Mouse (Mus musculus): ENCODE results near the gene Bcl2l11. TPM values are rescaled to one million over a fixed set of nuclear protein-coding genes. Genes with fewer than 3 reads are reported as not detected.

The Bcl2l11 gene
- polyA plus RNA-seq, 1 experiment, result 13.1 TPM

DNA sequence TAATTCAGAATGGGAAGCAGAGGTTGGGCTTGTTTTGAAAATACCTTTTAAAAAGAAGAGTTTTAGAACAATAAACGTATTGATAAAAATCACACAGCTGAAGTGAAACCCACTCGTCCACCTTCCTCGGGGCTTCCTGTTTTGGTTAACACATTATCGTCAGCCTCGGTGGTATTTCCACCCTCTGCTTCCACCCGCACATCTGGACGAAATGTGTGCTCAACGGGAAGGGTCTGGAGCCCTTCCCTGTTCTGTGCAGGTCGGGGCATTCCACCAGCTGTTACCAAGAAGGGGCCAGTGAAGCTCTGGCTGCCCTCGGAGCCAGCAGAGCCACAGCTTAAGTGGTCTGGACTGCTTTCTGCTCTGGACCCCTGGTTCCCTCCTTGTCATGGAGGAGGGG lies 63.9 kb downstream of the Bcl2l11 start:
- Histone ChIP-seq H3K36me3 (replicated peaks; ENCODE audit: low read length) (no peaks in the 10 kb centered on the region), H3K4me3 (replicated peaks) (peak overlapping the region; percentile 79), H3K9me3 (no peaks in the 10 kb centered on the region), H3K27me3 (replicated peaks) (peaks cover 33% of the 10 kb centered on the region), H3K4me1 (peaks cover 14% of the 10 kb centered on the region)
- no peak for TF ChIP-seq FLI1 (IDR thresholded peaks at IDR 0.05; ENCODE audit: low read length)
- TF ChIP-seq GATA1 (IDR thresholded peaks at IDR 0.05; ENCODE audit: borderline replicate concordance, low read length), result no peak

- Histone ChIP-seq H3K4me1 (peaks cover 14% of the 10 kb centered on the region), H3K9me3 (no peaks in the 10 kb centered on the region), H3K27me3 (replicated peaks) (peaks cover 28% of the 10 kb centered on the region), H3K4me3 (replicated peaks) (peak overlapping the region; percentile 79), H3K36me3 (replicated peaks; ENCODE audit: low read length) (no peaks in the 10 kb centered on the region)
- TF ChIP-seq GATA1 (IDR thresholded peaks at IDR 0.05; ENCODE audit: borderline replicate concordance, low read length), result no peak
- TF ChIP-seq FLI1 (IDR thresholded peaks at IDR 0.05; ENCODE audit: low read length), result no peak
Measured at GRCm38 (mm10) chr2:128190196-128190595, 64.4 kb downstream of the Bcl2l11 start.

- peaks cover 14% of the 10 kb centered on the region for H3K4me1 ChIP-seq
- TF ChIP-seq FLI1 (IDR thresholded peaks at IDR 0.05; ENCODE audit: low read length) (no peak), GATA1 (IDR thresholded peaks at IDR 0.05; ENCODE audit: borderline replicate concordance, low read length) (no peak)
Measured at GRCm38 (mm10) chr2:128193411-128193810, 67.6 kb downstream of the Bcl2l11 start.

DNA sequence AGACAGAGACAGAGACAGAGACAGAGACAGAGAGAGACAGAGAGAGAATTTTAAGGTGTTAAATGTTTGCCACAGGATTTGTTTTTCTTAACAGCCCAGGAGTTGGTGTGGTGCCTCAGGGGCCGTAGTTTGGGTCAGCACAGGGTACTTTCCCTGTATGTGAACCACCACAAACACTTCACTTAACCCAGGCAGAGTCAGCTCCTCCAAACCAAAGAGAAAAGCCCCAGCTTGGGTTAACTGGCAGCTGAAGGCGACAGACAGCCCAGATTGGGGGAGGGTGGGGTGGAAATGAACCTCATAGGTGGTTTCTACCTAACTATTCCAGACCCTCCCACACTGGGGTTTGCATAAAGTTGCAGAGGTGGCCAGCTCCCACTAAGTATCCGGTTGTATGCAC lies 71.5 kb downstream of the Bcl2l11 start:
- H3K4me1 ChIP-seq, result no peaks in the 10 kb centered on the region
- H3K9me3 ChIP-seq, result no peaks in the 10 kb centered on the region
- TF ChIP-seq GATA1 (IDR thresholded peaks at IDR 0.05; ENCODE audit: borderline replicate concordance, low read length) (no peak), FLI1 (IDR thresholded peaks at IDR 0.05; ENCODE audit: low read length) (no peak)

More at GRCm38 (mm10) chr2:128193411-128193810, 67.6 kb downstream of the Bcl2l11 start:
- Histone ChIP-seq H3K4me3 (replicated peaks) (no peak overlapping the region), H3K27me3 (replicated peaks) (peaks cover 15% of the 10 kb centered on the region), H3K9me3 (no peaks in the 10 kb centered on the region), H3K36me3 (replicated peaks; ENCODE audit: low read length) (no peaks in the 10 kb centered on the region)

DNA sequence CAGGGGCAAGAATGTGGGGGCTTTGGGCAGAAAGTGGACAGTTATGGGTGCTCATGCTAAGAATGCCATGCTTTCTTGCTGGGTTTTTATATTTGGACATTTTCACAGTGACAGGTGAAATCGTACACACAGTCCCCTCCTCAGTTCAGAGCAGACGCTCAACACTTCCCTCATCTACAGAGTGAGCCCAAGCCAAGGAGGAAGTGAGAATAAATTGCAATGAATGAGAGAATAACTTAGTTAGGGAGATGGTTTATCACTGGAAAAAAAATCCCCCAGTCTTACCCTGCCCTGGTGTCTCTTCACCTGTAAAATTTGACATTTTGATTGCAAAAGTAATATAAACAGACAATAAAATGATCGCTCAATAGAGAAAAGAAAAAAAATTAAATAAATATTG lies 77.3 kb downstream of the Bcl2l11 start:
- TF ChIP-seq FLI1 (IDR thresholded peaks at IDR 0.05; ENCODE audit: low read length) (no peak), GATA1 (IDR thresholded peaks at IDR 0.05; ENCODE audit: borderline replicate concordance, low read length) (no peak)

More for the DNA sequence above, 71.5 kb downstream of the Bcl2l11 start:
- peaks cover 19% of the 10 kb centered on the region for H3K27me3 ChIP-seq (replicated peaks)
- H3K4me3 ChIP-seq (replicated peaks), result no peak overlapping the region
- no peaks in the 10 kb centered on the region for H3K36me3 ChIP-seq (replicated peaks; ENCODE audit: low read length)

GRCm38 (mm10) chr2:128203749-128204405 lies 78.0 kb downstream of the Bcl2l11 start:
- Histone ChIP-seq H3K4me1 (peaks cover 12% of the 10 kb centered on the region), H3K36me3 (replicated peaks; ENCODE audit: low read length) (no peaks in the 10 kb centered on the region)

More for the DNA sequence above, 77.3 kb downstream of the Bcl2l11 start:
- Histone ChIP-seq H3K9me3 (no peaks in the 10 kb centered on the region), H3K4me1 (peaks cover 7% of the 10 kb centered on the region), H3K27me3 (replicated peaks) (peaks cover 23% of the 10 kb centered on the region), H3K4me3 (replicated peaks) (no peak overlapping the region), H3K36me3 (replicated peaks; ENCODE audit: low read length) (no peaks in the 10 kb centered on the region)

DNA sequence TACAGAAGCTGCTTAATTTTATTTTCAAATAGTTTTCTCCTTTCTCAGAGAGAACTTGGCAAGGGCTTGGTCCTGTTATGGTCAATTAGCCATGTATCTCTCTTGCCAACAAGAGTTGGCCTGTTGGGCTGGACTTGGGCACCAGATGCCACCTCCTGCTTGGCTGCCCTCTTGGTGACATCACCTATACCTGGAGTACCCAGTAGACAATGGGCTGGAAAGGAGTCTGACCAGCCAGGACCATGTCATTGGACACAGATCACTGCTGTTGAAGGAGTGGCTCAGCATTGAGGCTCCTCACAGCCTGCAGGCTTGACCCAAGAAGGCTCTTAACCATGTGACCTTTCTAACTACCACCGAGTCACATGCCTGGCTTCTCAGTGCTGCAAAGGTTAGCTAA lies 82.7 kb downstream of the Bcl2l11 start:
- TF ChIP-seq GATA1 (IDR thresholded peaks at IDR 0.05; ENCODE audit: borderline replicate concordance, low read length), result no peak
- TF ChIP-seq FLI1 (IDR thresholded peaks at IDR 0.05; ENCODE audit: low read length), result no peak
- H3K9me3 ChIP-seq, result no peaks in the 10 kb centered on the region
- H3K27me3 ChIP-seq (replicated peaks), result peaks cover 35% of the 10 kb centered on the region
- H3K4me1 ChIP-seq, result peaks cover 39% of the 10 kb centered on the region
- H3K36me3 ChIP-seq (replicated peaks; ENCODE audit: low read length), result no peaks in the 10 kb centered on the region
- no peak overlapping the region for H3K4me3 ChIP-seq (replicated peaks)

More at GRCm38 (mm10) chr2:128203749-128204405, 78.0 kb downstream of the Bcl2l11 start:
- TF ChIP-seq GATA1 (IDR thresholded peaks at IDR 0.05; ENCODE audit: borderline replicate concordance, low read length), result no peak
- Histone ChIP-seq H3K27me3 (replicated peaks) (peaks cover 28% of the 10 kb centered on the region), H3K4me3 (replicated peaks) (no peak overlapping the region), H3K9me3 (no peaks in the 10 kb centered on the region)

DNA sequence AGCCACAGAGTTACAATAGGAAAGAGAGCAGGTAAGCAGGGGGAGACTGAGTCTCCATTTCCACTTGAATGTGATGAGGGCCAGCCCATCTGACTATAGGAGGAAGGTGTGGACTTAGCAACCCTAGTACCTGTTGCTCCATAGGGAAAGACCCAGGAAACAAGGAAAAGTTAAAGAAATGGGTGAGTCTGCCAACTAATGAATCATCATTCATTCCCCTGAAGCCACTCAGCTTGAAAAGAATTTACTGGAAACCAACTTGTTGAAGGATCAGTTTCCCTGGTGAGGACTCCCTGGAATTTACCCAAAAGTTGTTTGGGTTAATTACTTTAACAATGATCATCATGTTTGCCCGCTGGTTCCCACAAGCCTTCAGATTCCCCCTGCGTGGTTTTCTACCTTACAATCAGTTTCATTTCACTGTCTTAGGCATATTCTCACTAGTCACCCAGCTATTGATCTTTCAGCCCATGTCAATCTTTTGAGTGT lies 84.0 kb downstream of the Bcl2l11 start:
- H3K4me1 ChIP-seq, result peaks cover 32% of the 10 kb centered on the region
- peaks cover 34% of the 10 kb centered on the region for H3K27me3 ChIP-seq (replicated peaks)
- H3K4me3 ChIP-seq (replicated peaks), result no peak overlapping the region
- TF ChIP-seq FLI1 (IDR thresholded peaks at IDR 0.05; ENCODE audit: low read length) (no peak), GATA1 (IDR thresholded peaks at IDR 0.05; ENCODE audit: borderline replicate concordance, low read length) (no peak)
- H3K9me3 ChIP-seq, result no peaks in the 10 kb centered on the region
- H3K36me3 ChIP-seq (replicated peaks; ENCODE audit: low read length), result no peaks in the 10 kb centered on the region

- H3K9me3 ChIP-seq, result no peaks in the 10 kb centered on the region
- peaks cover 32% of the 10 kb centered on the region for H3K4me1 ChIP-seq
- no peaks in the 10 kb centered on the region for H3K36me3 ChIP-seq (replicated peaks; ENCODE audit: low read length)
- no peak overlapping the region for H3K4me3 ChIP-seq (replicated peaks)
- H3K27me3 ChIP-seq (replicated peaks), result peaks cover 36% of the 10 kb centered on the region
- TF ChIP-seq FLI1 (IDR thresholded peaks at IDR 0.05; ENCODE audit: low read length) (no peak), GATA1 (IDR thresholded peaks at IDR 0.05; ENCODE audit: borderline replicate concordance, low read length) (no peak)
Measured at GRCm38 (mm10) chr2:128210376-128210775, 84.5 kb downstream of the Bcl2l11 start.
